Mouse (Mus musculus): ENCODE data around the gene Gsta3.

DNA sequence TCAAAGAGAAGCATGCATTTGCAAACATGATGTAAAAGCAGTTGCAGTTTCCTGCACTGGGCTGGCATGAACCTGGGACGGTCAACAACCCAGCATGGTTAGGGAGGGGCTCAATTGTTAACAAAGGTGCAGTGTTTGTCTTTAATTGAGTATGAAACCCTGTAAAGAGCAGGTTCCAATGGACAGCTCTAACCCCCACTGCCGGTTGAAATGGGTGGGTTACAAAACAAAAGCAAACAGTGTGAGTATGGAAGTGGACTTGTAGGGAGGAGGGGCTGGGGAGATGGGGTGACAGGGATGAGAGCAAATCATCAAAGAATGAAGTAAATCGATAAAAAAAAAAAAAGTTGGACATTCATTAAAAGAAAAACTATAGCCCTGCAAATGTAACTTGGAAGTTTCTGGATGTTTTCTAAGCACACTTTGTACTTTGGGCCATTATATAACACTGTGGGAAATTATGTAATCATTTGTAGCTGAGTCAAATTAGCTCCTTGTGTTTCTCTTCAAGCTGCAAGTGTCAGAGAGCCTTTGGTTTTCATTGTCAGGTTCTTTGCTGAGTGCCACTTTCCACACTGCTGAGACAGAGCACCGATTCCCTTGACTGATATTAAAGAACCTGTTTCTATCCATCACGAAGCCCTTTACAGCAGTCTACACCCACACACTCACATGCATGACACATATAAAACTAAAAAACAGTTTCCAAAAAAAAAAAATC is 8.5 kb upstream of the Gsta3 start:
- TF ChIP-seq GATA1 (IDR thresholded peaks at IDR 0.05; ENCODE audit: borderline replicate concordance, low read length) (no peak), FLI1 (IDR thresholded peaks at IDR 0.05; ENCODE audit: low read length) (no peak)
